Mouse (Mus musculus): ENCODE measurements around the gene Pdss2.
"Not testable (repeated sequence)": the region's sequence is repeated elsewhere in the genome, so short reads cannot be mapped to it uniquely, and the experiment has no call there.

The Pdss2 gene

GRCm38 (mm10) chr10:43244262-43244806, 23.0 kb downstream of the Pdss2 start:
- DNase-seq, result no peak

DNA sequence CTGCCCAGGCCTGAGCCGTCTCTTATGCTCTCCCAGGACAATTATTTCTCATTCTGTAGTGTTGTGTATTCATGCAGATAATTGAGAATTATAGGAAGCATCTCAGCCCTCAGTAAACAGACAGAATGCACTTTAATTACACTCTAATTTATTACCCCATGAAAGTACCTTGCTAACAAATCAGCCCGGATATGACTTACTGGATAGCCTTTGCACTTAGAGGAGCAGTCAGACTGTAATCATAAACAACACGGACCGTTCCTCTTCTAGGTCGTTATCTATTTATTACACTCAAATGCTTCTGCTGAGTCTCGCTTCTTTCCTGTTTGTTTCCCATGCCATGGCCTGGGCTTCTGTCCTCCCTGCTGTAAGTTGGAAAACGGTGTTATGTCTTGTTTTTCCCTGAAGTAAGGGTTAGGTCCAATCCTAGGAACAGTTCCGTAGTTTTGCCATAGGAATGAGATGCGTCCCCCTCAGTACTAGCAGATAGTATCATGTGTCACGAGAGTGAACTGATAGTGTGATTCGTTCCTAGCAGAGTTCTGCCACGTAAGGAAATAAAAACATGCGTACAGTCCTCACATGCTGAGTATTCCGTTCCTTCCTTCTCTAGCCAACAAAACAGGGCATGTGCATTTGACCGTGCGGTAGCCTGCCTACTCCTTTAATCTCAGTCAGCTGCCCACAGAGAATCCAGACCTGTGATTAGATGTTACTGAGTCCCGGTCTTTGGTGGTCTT, 24.3 kb downstream of the Pdss2 start:
- DNase-seq, result no peak

- DNase-seq, result peak; percentile 14
Observed at GRCm38 (mm10) chr10:43247994-43248393, 26.7 kb downstream of the Pdss2 start.

GRCm38 (mm10) chr10:43252324-43252723, 31.0 kb downstream of the Pdss2 start:
- DNase-seq, result no peak

DNA sequence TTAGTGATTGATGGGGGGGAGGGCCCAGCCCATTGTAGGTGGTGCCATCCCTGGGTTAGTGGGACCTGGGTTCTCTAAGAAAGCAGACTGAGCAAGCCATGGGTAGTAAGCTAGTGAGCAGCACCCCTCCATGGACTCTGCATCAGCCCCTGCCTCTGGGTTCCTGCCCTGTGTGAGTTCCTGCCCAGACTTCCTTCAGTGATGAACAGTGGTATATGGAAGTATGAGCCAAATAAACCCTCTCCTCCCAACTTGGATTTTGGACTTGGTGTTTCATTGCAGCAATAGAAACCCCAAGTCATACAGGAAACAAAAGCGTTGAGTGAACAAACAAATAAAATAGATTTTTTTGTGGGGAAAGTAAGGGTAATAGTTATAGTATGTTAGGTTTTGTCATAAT, 35.7 kb downstream of the Pdss2 start:
- DNase-seq, result not testable (repeated sequence)

DNA sequence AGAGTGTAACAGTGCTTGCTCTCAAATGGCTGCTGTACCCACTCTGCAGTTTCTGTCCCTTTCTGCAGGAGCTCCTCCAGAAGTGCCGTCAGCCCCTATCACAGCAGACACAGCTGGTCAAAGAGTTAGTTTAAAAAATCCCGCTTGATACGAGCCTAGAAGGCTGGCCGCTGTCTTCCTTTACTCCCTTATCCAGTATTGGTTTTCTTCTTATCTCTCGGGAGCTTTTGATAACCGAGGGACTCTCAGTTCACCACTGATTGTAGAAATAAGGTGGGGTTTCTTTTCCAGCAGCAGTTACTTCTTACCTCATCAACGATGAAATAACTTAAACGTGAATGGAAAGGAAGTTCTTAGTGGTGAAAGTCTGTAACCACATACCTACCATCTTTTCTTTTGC, 36.2 kb downstream of the Pdss2 start:
- DNase-seq, result not testable (repeated sequence)

GRCm38 (mm10) chr10:43271318-43271717, 50.0 kb downstream of the Pdss2 start:
- DNase-seq, result no peak

GRCm38 (mm10) chr10:43272381-43272780, 51.1 kb downstream of the Pdss2 start:
- no peak for DNase-seq

DNA sequence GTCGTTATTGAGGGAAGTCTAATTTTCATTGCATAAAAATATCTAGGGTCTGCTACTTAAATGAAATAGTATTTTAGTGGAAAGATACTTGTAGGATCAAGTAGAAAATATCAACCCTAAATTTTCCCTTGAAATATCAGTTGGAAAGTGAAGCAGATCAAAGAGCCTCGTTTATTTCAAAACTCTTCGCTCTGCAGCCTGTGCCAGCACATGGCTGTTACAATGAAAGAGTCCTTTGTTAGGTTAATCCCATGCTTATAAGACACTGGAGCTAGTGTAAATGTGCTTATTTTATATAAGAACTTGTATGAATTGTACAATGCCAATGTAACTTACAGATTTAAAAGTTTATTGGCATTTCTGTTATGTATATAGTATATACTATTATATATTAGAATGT, 51.8 kb downstream of the Pdss2 start:
- DNase-seq, result no peak

- no peak for DNase-seq
Observed at GRCm38 (mm10) chr10:43275446-43275845, 54.2 kb downstream of the Pdss2 start.

GRCm38 (mm10) chr10:43276116-43276659, 54.9 kb downstream of the Pdss2 start:
- no peak for DNase-seq

GRCm38 (mm10) chr10:43277266-43278145, 56.2 kb downstream of the Pdss2 start:
- DNase-seq, result no peak

DNA sequence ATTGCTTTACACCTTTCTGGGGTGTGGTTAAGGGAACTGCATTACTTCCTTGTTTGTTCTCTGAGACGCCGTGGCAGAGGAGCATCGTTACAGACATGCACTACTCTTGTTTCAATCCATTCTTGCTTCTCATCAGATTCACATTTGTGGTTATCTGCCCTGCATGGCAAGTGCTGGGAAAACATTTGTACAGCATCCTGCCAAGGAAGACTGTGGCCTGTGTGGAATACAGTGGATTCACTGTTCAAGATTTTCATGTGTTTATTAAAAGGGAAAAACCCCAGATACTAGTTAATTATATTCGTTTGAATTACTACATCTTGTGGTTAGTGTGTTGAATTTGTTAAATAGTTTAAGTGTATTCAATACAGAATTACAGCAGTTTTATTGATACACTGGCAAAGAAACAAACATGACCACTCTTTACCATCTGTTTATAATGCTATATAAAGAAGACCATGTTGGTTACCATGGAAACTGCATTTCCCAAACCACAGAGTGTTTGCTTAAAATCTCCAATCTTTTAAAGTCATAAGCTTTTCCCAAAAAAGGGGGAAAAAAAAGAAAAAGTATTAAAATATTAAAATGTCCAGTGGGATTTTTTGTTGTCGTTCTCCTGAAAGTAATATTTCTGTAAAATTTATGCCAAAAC, 58.5 kb downstream of the Pdss2 start:
- no peak for DNase-seq

GRCm38 (mm10) chr10:43285541-43285940, 64.3 kb downstream of the Pdss2 start:
- no peak for DNase-seq

DNA sequence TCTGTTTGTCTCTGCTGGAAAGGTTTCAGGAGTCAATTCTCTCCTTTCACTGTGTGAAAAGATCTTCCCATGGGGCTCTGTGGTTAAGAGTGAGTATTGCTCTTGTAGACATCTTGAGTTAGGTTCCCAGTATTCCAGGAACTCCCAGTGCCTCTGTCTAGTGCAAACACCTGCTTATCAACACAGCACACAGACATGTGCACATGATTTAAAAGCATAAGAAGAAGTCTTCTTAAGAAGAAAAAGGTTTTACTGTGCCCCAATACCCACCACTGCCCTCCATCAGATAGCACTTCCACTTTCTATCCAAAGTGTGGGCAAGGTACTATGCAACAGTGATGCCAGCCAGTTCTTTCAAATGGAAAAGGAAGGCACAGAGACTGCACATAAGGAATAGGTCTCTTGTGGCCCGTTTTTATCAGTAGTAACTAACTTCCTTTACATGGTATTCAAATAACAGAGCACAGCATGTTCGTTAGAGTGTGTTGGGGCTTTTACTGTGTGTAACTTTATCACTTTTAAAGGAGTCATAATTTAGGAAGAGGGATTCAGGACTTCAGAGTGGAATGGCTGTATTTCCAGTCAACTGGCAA, 69.4 kb downstream of the Pdss2 start:
- DNase-seq, result no peak

GRCm38 (mm10) chr10:43291333-43291736, 70.0 kb downstream of the Pdss2 start:
- DNase-seq, result no peak

DNA sequence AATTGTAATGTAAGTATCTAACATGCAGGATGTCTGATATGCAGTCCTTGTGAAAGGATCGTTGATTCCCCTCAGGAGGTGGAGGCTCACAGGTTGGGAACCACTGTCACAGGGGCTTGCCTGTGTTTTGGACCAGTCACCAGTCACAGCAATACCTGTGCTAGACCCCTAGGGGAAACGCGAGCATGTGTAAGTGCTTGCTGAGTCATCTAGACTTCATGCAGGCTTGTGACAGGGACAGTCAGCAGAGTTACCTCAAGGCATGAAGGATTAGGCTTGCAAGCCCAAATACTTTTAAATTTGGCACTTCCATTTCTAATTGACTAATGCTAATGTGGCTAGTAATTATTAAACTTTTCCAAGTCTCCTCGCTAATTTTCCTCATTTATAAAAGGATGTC, 71.2 kb downstream of the Pdss2 start:
- no peak for DNase-seq

- peak; percentile 16 for DNase-seq
Observed at GRCm38 (mm10) chr10:43294331-43294730, 73.0 kb downstream of the Pdss2 start.

GRCm38 (mm10) chr10:43308105-43308810, 87.0 kb downstream of the Pdss2 start:
- no peak for DNase-seq

DNA sequence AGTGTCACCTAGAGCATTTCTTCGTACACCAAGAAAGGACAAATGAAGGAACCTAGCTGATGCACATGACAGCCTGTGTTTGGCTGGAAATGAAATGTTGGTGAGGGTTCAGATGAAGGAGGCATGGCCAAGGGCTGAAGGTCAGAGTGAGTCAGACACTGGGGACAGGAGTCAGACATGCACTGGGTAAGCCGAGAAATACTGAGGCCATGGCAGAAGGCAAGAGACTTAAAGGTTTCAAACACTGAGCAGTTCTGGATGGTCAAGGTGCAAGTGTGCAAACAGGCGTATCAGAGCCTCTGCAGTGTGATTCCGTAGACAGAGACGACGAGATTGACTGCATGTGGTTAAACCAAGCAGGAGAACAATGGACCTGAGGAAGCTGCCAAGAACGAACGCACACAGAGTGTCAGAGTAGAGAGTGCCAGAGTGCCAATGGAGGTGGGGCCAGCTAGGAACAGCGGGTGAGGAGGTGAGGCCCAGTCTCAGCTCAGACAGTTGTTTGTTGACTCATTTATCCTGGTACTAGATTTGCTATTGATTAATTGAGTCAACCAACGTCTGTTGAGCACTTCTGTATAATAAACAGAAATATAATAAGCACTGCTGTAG, 89.6 kb downstream of the Pdss2 start:
- peak; percentile 8 for DNase-seq

GRCm38 (mm10) chr10:43312211-43312610, 90.9 kb downstream of the Pdss2 start:
- DNase-seq, result no peak

Measured in cerebellum, adult 8-10 months (tissue).